Mouse (Mus musculus): ENCODE data around the gene Tmem176a.

DNA sequence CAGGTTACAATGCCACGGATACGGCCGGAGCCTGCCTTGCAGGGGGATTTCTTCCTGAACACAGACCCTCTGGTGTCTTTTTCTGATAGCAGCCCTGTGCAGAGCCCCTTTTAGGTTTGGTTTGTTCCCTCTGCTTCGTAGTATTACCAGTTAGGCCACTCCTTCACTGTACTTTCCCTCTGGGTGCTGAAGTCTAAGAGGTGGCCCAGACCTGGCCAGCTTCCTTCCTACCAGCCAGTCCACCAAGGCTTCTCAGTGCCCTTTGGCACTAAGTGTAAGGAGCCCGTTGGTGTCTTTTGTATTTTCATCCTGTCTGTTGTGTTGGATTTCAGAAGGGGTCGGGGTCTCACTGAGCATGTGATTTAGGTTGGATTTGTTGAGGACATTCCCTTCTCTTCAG lies 34.8 kb downstream of the Tmem176a start:
- no peak for TF ChIP-seq POLR2A (IDR thresholded peaks at IDR 0.05; ENCODE audit: extremely low read depth, insufficient read depth, low read length)
- TF ChIP-seq CTCF (IDR thresholded peaks at IDR 0.05; ENCODE audit: low read depth, low read length), result no peak
